Mouse (Mus musculus) intestine, embryonic 15.5 days (tissue): Measurements from ENCODE around the gene Kcnab3. TPM values are rescaled to one million over a fixed set of nuclear protein-coding genes. Genes with fewer than 3 reads are reported as not detected.

Source experiments
- ATAC-seq: fragments of 200-750 bp; cut with Nextera tagmentation; 2 replicates; pipeline ENCODE4 v1.8.0; 2017; ENCODE audit warnings: moderate TSS enrichment, moderate library complexity
- H3K27ac ChIP-seq: fragments of 300-500 bp; sonication (generic); 2 replicates; pipeline ENCODE4 v1.5.1; 2015; ENCODE audit warnings: mild to moderate bottlenecking, inconsistent platforms
- H3K27me3 ChIP-seq: fragments of 300-500 bp; sonication (generic); replicated peaks from 2 replicates; pipeline ENCODE4 v1.6.1; 2015; ENCODE audit warnings: inconsistent platforms
- H3K36me3 ChIP-seq: fragments of 300-500 bp; sonication (generic); 2 replicates; pipeline ENCODE4 v1.6.1; 2015; ENCODE audit warnings: inconsistent platforms
- H3K4me1 ChIP-seq: fragments of 300-500 bp; sonication (generic); replicated peaks from 2 replicates; pipeline ENCODE4 v1.6.1; 2015; ENCODE audit warnings: inconsistent platforms
- H3K4me2 ChIP-seq: fragments of 300-500 bp; sonication (generic); replicated peaks from 2 replicates; pipeline ENCODE4 v1.6.1; 2015; ENCODE audit warnings: mild to moderate bottlenecking, inconsistent platforms
- H3K4me3 ChIP-seq: fragments of 300-500 bp; sonication (generic); replicated peaks from 2 replicates; pipeline ENCODE4 v1.5.1; 2015; ENCODE audit warnings: inconsistent platforms
- H3K9ac ChIP-seq: fragments of 300-500 bp; sonication (generic); 2 replicates; pipeline ENCODE4 v1.6.1; 2015; ENCODE audit warnings: inconsistent platforms
- H3K9me3 ChIP-seq: fragments of 300-500 bp; sonication (generic); 2 replicates; pipeline ENCODE4 v1.6.1; 2016; ENCODE audit warnings: inconsistent platforms
- whole genome bisulfite sequencing: fragments of 180-500 bp; shearing (Covaris S2); methylation state at CpG from one replicate; pipeline ENCODE4 v1.1.7; 2015; 5-methylcytosine and 5-hydroxymethylcytosine counted together
- polyA plus RNA-seq: library from polyadenylated mRNA; unstranded; fragments of >200 nt; fragmentation: Nextera tagmentation; extraction: Ambion mirVana; gene quantifications from 2 replicates; pipeline ENCODE4 v1.2.1, GENCODE M21; 2015

Gene Kcnab3
- polyA plus RNA-seq, 1 experiment from 2014 or later: 2.3 TPM

- Histone ChIP-seq H3K27ac (peak overlapping the region; percentile 99), H3K27me3 (no peaks in the 10 kb centered on the region), H3K4me2 (peak overlapping the region; percentile 91), H3K9me3 (no peaks in the 10 kb centered on the region), H3K4me1 (peaks cover 47% of the 10 kb centered on the region), H3K36me3 (peaks cover 7% of the 10 kb centered on the region; the same call in 1 of the 2 replicates), H3K9ac (peak overlapping the region; percentile 100), H3K4me3 (peak overlapping the region; percentile 87)
- 0% methylated on average over 22 of the region's 22 CpGs for WGBS
- no peak for ATAC-seq
These were observed 41.0 kb downstream of the Kcnab3 start for GRCm38 (mm10) chr11:69366855-69367615.

GRCm38 (mm10) chr11:69367616-69368355, 41.7 kb downstream of the Kcnab3 start:
- WGBS: under 1% methylated on average over 22 of the region's 22 CpGs
- Histone ChIP-seq H3K27me3 (no peaks in the 10 kb centered on the region), H3K9me3 (no peaks in the 10 kb centered on the region), H3K9ac (peak overlapping the region; percentile 100), H3K4me3 (peak overlapping the region; percentile 87), H3K4me2 (peak overlapping the region; percentile 91), H3K4me1 (peaks cover 54% of the 10 kb centered on the region), H3K27ac (peak overlapping the region; percentile 99), H3K36me3 (peaks cover 7% of the 10 kb centered on the region; the same call in 1 of the 2 replicates)
- no peak for ATAC-seq

GRCm38 (mm10) chr11:69368356-69369214, 42.5 kb downstream of the Kcnab3 start:
- peak; percentile 2; the same call in 1 of the 2 replicates for ATAC-seq
- WGBS: under 1% methylated on average over 51 of the region's 106 CpGs

GRCm38 (mm10) chr11:69369215-69369989, 43.3 kb downstream of the Kcnab3 start, which contains the start of gene Chd3:
Chd3 (minus strand) TSS chr11:69369406.
- peak within 1 kb of the TSS; percentile 87 for H3K4me3 ChIP-seq
- peaks cover 49% of the 10 kb centered on the region for H3K4me1 ChIP-seq
- peak within 1 kb of the TSS; percentile 100 for H3K9ac ChIP-seq
- ATAC-seq: no peak
- WGBS: 1% methylated on average over 23 of the region's 34 CpGs
- H3K9me3 ChIP-seq: no peaks in the 10 kb centered on the region
- H3K27ac ChIP-seq: peak within 1 kb of the TSS; percentile 99
- H3K36me3 ChIP-seq: no peaks in the 10 kb centered on the region
- peak within 1 kb of the TSS; percentile 91 for H3K4me2 ChIP-seq
- H3K27me3 ChIP-seq: no peaks in the 10 kb centered on the region

More at GRCm38 (mm10) chr11:69368356-69369214, 42.5 kb downstream of the Kcnab3 start:
- peak overlapping the region; percentile 99 for H3K27ac ChIP-seq
- H3K36me3 ChIP-seq: peaks cover 2% of the 10 kb centered on the region; the same call in 1 of the 2 replicates
- peaks cover 56% of the 10 kb centered on the region for H3K4me1 ChIP-seq
- peak overlapping the region; percentile 100 for H3K9ac ChIP-seq
- H3K27me3 ChIP-seq: no peaks in the 10 kb centered on the region
- H3K9me3 ChIP-seq: no peaks in the 10 kb centered on the region
- H3K4me3 ChIP-seq: peak overlapping the region; percentile 87
- peak overlapping the region; percentile 91 for H3K4me2 ChIP-seq

- H3K4me1 ChIP-seq: peaks cover 41% of the 10 kb centered on the region
- peak overlapping the region; percentile 91 for H3K4me2 ChIP-seq
- no peaks in the 10 kb centered on the region for H3K36me3 ChIP-seq
- peak overlapping the region; percentile 99; the same call in 1 of the 2 replicates for H3K27ac ChIP-seq
- no peak for ATAC-seq
- no peaks in the 10 kb centered on the region for H3K9me3 ChIP-seq
- peak overlapping the region; percentile 87 for H3K4me3 ChIP-seq
- peak overlapping the region; percentile 100; the same call in 1 of the 2 replicates for H3K9ac ChIP-seq
- 20% methylated on average over 2 of the region's 2 CpGs for WGBS
- no peaks in the 10 kb centered on the region for H3K27me3 ChIP-seq
These were observed 44.1 kb downstream of the Kcnab3 start for GRCm38 (mm10) chr11:69369990-69370816.

- H3K27ac ChIP-seq: peak overlapping the region; percentile 54
- peak overlapping the region; percentile 17 for H3K4me2 ChIP-seq
- H3K4me3 ChIP-seq: no peak overlapping the region
- H3K9ac ChIP-seq: no peak overlapping the region
- H3K4me1 ChIP-seq: peaks cover 35% of the 10 kb centered on the region
- no peaks in the 10 kb centered on the region for H3K9me3 ChIP-seq
- H3K36me3 ChIP-seq: no peaks in the 10 kb centered on the region
- WGBS: 21% methylated on average over 9 of the region's 9 CpGs
- H3K27me3 ChIP-seq: no peaks in the 10 kb centered on the region
- no peak for ATAC-seq
These were observed 44.8 kb downstream of the Kcnab3 start for GRCm38 (mm10) chr11:69370817-69371215.

- ATAC-seq: no peak
- Histone ChIP-seq H3K4me1 (peaks cover 31% of the 10 kb centered on the region), H3K4me3 (no peak overlapping the region), H3K27ac (peak overlapping the region; percentile 52), H3K36me3 (no peaks in the 10 kb centered on the region), H3K9me3 (no peaks in the 10 kb centered on the region), H3K4me2 (peak overlapping the region; percentile 17; the same call in 1 of the 2 replicates), H3K9ac (no peak overlapping the region), H3K27me3 (no peaks in the 10 kb centered on the region)
- WGBS: 52% methylated on average over 12 of the region's 12 CpGs
These were observed 45.5 kb downstream of the Kcnab3 start for GRCm38 (mm10) chr11:69371601-69372000.

GRCm38 (mm10) chr11:69372056-69372779, 46.2 kb downstream of the Kcnab3 start:
- Histone ChIP-seq H3K27ac (peak overlapping the region; percentile 52), H3K9ac (no peak overlapping the region), H3K4me3 (no peak overlapping the region), H3K9me3 (no peaks in the 10 kb centered on the region), H3K4me1 (peaks cover 31% of the 10 kb centered on the region), H3K4me2 (0 out of 2 replicates have a peak overlapping the region, but pooled peaks have one; percentile 17), H3K27me3 (no peaks in the 10 kb centered on the region), H3K36me3 (no peaks in the 10 kb centered on the region)
- ATAC-seq: no peak
- WGBS: 34% methylated on average over 12 of the region's 12 CpGs

- no peak for ATAC-seq
- no peak overlapping the region for H3K4me2 ChIP-seq
- peaks cover 34% of the 10 kb centered on the region for H3K4me1 ChIP-seq
- H3K27ac ChIP-seq: peak overlapping the region; percentile 52; the same call in 1 of the 2 replicates
- no peaks in the 10 kb centered on the region for H3K27me3 ChIP-seq
- 58% methylated on average over 3 of the region's 3 CpGs for WGBS
- H3K9me3 ChIP-seq: no peaks in the 10 kb centered on the region
- H3K36me3 ChIP-seq: no peaks in the 10 kb centered on the region
- no peak overlapping the region for H3K4me3 ChIP-seq
- H3K9ac ChIP-seq: no peak overlapping the region
These were observed 46.7 kb downstream of the Kcnab3 start for GRCm38 (mm10) chr11:69372780-69373170.
